Mouse (Mus musculus) G1E (cell line): ENCODE measurements around the gene Cog4.

Experiments used
- CTCF ChIP-seq: IDR thresholded peaks from 2 replicates; pipeline ENCODE4 v1.5.1; 2012; ENCODE audit warnings: low read depth, low read length, inconsistent platforms, mixed read lengths
- GATA1 ChIP-seq: IDR thresholded peaks from 2 replicates; pipeline ENCODE4 v1.6.1; 2012; ENCODE audit warnings: borderline replicate concordance, low read length, inconsistent platforms, mixed read lengths

GRCm38 (mm10) chr8:110808495-110809472 is 37.6 kb upstream of the Cog4 start:
- TF ChIP-seq GATA1 (no peak), CTCF (no peak)
